Mouse (Mus musculus) embryonic fibroblast, embryonic 13.5 days (primary cell): ENCODE results near the gene Fkbp5.
A peak's percentile ranks its signal among the peaks of the same experiment; 100 is the strongest.

Source experiments
- CTCF ChIP-seq: IDR thresholded peaks from 2 replicates; pipeline ENCODE4 v1.5.1; 2011; ENCODE audit warnings: mild to moderate bottlenecking, control low read depth, low read length, moderate library complexity, borderline replicate concordance; ENCODE audit not compliant: insufficient read depth
- POLR2A ChIP-seq: IDR thresholded peaks from 2 replicates; pipeline ENCODE4 v1.6.1; 2011; ENCODE audit warnings: low read depth, mild to moderate bottlenecking, control low read depth, low read length, moderate library complexity

DNA sequence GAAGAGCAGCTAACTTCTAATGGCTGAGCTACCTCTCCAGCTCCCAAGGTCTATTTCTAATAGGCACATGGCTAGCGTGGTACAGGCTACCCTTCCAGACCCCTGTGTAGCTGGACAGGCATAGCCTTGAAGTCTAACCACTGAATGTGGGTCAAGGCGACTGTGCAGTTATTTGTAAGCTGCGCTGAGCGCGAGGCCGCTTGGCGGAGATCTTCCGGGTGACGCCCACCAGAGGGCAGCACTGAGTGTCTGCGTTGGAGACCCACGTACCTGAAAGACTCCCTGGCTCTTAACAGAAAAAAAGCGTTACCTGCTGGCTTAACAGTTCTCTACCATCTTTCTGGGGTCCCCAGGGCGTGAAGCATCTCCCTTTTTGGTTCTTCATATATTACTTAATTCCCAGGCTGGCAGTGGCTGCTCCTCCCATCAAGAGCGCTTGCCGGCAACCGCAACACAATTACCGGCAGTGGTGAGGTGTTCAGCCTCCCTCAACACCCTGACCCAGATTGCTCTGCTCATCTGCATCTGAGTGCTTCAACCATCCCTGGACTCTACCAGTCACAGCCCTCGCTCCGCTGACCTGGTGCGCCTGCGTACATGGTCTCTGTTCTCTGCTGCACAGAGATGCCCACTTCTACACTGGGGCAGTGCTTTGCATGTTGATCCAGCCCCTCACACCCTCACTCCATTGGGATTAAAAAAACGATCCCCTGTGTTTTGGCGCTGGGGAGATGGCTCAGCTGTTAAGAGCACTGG lies 131.0 kb downstream of the Fkbp5 start:
- no peak for TF ChIP-seq POLR2A
- TF ChIP-seq CTCF: peak; percentile 89
